Mouse (Mus musculus) layer of hippocampus, postnatal 10 days (tissue): Measurements from ENCODE around the gene Zfp866. TPM values are rescaled to one million over a fixed set of nuclear protein-coding genes. Genes with fewer than 3 reads are reported as not detected.
A peak's percentile ranks its signal among the peaks of the same experiment; 100 is the strongest.

Source experiments
- DNase-seq, 2 experiments: peaks; one replicate each; pipeline ENCODE4 v3.0.0; 2021; ENCODE audit warnings: low spot score in 2 of 2
- total RNA-seq, 2 experiments: library from RNA; stranded (reverse); gene quantifications; 2 replicates each; pipeline ENCODE4 v1.2.3; 2021

The Zfp866 gene
- total RNA-seq, 2 experiments from 2014 or later = 30.8 to 32.6 TPM

- no peak for DNase-seq
Observed at GRCm38 (mm10) chr8:69735495-69735894, 55.5 kb downstream of the Zfp866 start.

DNA sequence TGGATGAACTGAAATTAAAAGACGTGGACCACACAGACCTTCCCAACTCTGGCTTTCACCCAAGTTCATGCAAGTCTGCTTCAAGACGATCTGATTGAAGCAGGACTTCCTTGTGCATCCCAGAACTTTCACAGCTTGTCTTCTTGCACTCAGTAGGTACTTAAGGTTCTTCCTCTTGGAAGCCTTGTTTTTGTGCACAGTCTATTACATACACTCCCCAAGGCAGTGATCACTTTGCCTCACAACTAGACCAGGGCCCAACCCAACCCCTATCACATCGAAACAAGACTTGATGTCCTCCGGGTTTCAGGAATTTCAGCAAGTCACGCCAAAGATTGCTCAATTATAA is 73.8 kb downstream of the Zfp866 start:
- no peak for DNase-seq

- DNase-seq = peak; percentile 93 to 94
Observed at GRCm38 (mm10) chr8:69716403-69717231, 74.4 kb downstream of the Zfp866 start.

- no peak for DNase-seq
Observed at GRCm38 (mm10) chr8:69715366-69715765, 75.6 kb downstream of the Zfp866 start.

GRCm38 (mm10) chr8:69713516-69713915 is 77.5 kb downstream of the Zfp866 start:
- no peak for DNase-seq

Other genes starting within 250 kb of the Zfp866 start
- 10 to 100 TPM; 17.1 to 17.6 TPM for gene Zfp868, start 165.6 kb downstream of the Zfp866 start, total RNA-seq
- gene Zfp964, start 136.7 kb downstream of the Zfp866 start, total RNA-seq = 1 to 10 TPM; 3.4 to 3.7 TPM
- gene Zfp869, start 80.5 kb downstream of the Zfp866 start, total RNA-seq = 10 to 100 TPM; 17.1 to 20.0 TPM
- 1 to 10 TPM; 4.7 to 6.7 TPM for gene Zfp963, start 41.2 kb downstream of the Zfp866 start, total RNA-seq
- under 1 TPM in 1 of 2 experiments, not detected in 1; 0.91 TPM for gene Gm20422, start 16.3 kb downstream of the Zfp866 start, total RNA-seq
- gene Atp13a1, start within 50 bp of the Zfp866 start, total RNA-seq = 10 to 100 TPM; 44.9 to 49.6 TPM
- gene Gmip, start 17.5 kb upstream of the Zfp866 start, total RNA-seq = 10 to 100 TPM; 27.0 to 41.3 TPM
- 1 to 10 TPM; 1.7 to 1.9 TPM for gene Lpar2, start 31.3 kb upstream of the Zfp866 start, total RNA-seq
- gene Pbx4, start 41.3 kb upstream of the Zfp866 start, total RNA-seq = 10 to 100 TPM; 18.8 to 25.4 TPM
- 1 to 10 TPM; 2.5 to 2.8 TPM for gene Cilp2, start 96.5 kb upstream of the Zfp866 start, total RNA-seq
- gene Tssk6, start 111.0 kb upstream of the Zfp866 start, total RNA-seq = under 1 TPM; 0.49 to 0.62 TPM
- 100 to 1,000 TPM; 137 to 147 TPM for gene Ndufa13, start 111.4 kb upstream of the Zfp866 start, total RNA-seq
- 10 to 100 TPM; 11.8 to 14.1 TPM for gene Yjefn3, start 111.5 kb upstream of the Zfp866 start, total RNA-seq
- 10 to 100 TPM; 40.9 to 43.3 TPM for gene Gatad2a, start 205.2 kb upstream of the Zfp866 start, total RNA-seq